Mouse (Mus musculus): ENCODE results near the gene Gm5741. TPM values are rescaled to one million over a fixed set of nuclear protein-coding genes. Genes with fewer than 3 reads are reported as not detected.

The Gm5741 gene
- polyA plus RNA-seq, 1 experiment from 2014 or later: not detected

GRCm38 (mm10) chr8:85036718-85037365 is 30.9 kb downstream of the Gm5741 start, which contains the start of gene Tnpo2:
Gene Tnpo2 (plus strand): TSS chr8:85036915.
- H3K9ac ChIP-seq: peak within 1 kb of the TSS; percentile 93
- H3K36me3 ChIP-seq: peaks cover 38% of the 10 kb centered on the region
- ATAC-seq (ENCODE audit: borderline replicate concordance, extremely low read depth, low FRiP score, low TSS enrichment): peak; percentile 91
- no peaks in the 10 kb centered on the region for H3K27me3 ChIP-seq
- no peaks in the 10 kb centered on the region for H3K9me3 ChIP-seq
- H3K4me1 ChIP-seq: peaks cover 34% of the 10 kb centered on the region
- H3K4me3 ChIP-seq: peak within 1 kb of the TSS; percentile 90
- H3K4me2 ChIP-seq: peak within 1 kb of the TSS; percentile 86
- 1% methylated on average over 59 of the region's 59 CpGs for WGBS
- H3K27ac ChIP-seq: peak within 1 kb of the TSS; percentile 100

GRCm38 (mm10) chr8:85036381-85036717 is 31.4 kb downstream of the Gm5741 start:
- Histone ChIP-seq H3K9me3 (no peaks in the 10 kb centered on the region), H3K9ac (peak overlapping the region; percentile 81), H3K27ac (peak overlapping the region; percentile 100), H3K4me2 (peak overlapping the region; percentile 85), H3K27me3 (no peaks in the 10 kb centered on the region), H3K4me1 (peaks cover 34% of the 10 kb centered on the region), H3K4me3 (peak overlapping the region; percentile 90), H3K36me3 (peaks cover 38% of the 10 kb centered on the region)
- under 1% methylated on average over 9 of the region's 9 CpGs for WGBS
- peak; percentile 32; the same call in 1 of the 2 replicates for ATAC-seq (ENCODE audit: borderline replicate concordance, extremely low read depth, low FRiP score, low TSS enrichment)

- no peaks in the 10 kb centered on the region for H3K27me3 ChIP-seq
- peak overlapping the region; percentile 85 for H3K4me2 ChIP-seq
- peak overlapping the region; percentile 81 for H3K9ac ChIP-seq
- peaks cover 34% of the 10 kb centered on the region for H3K4me1 ChIP-seq
- H3K27ac ChIP-seq: peak overlapping the region; percentile 100
- no peaks in the 10 kb centered on the region for H3K9me3 ChIP-seq
- peak overlapping the region; percentile 90 for H3K4me3 ChIP-seq
- under 1% methylated on average over 15 of the region's 15 CpGs for WGBS
- H3K36me3 ChIP-seq: peaks cover 37% of the 10 kb centered on the region
- ATAC-seq (ENCODE audit: borderline replicate concordance, extremely low read depth, low FRiP score, low TSS enrichment): 0 out of 2 replicates have a peak, but pooled peaks have one; percentile 0
These were observed 32.0 kb downstream of the Gm5741 start for GRCm38 (mm10) chr8:85035728-85036310.

GRCm38 (mm10) chr8:85035165-85035727 is 32.5 kb downstream of the Gm5741 start:
- Histone ChIP-seq H3K4me2 (peak overlapping the region; percentile 85), H3K27ac (peak overlapping the region; percentile 100), H3K9ac (peak overlapping the region; percentile 81), H3K4me1 (peaks cover 34% of the 10 kb centered on the region), H3K4me3 (peak overlapping the region; percentile 90), H3K36me3 (peaks cover 37% of the 10 kb centered on the region), H3K9me3 (no peaks in the 10 kb centered on the region), H3K27me3 (no peaks in the 10 kb centered on the region)
- ATAC-seq (ENCODE audit: borderline replicate concordance, extremely low read depth, low FRiP score, low TSS enrichment): no peak
- WGBS: 5% methylated on average over 12 of the region's 12 CpGs

GRCm38 (mm10) chr8:85034764-85035163 is 33.0 kb downstream of the Gm5741 start:
- Histone ChIP-seq H3K36me3 (peaks cover 38% of the 10 kb centered on the region), H3K9ac (peak overlapping the region; percentile 81; the same call in 1 of the 2 replicates), H3K27me3 (no peaks in the 10 kb centered on the region), H3K27ac (peak overlapping the region; percentile 71; the same call in 1 of the 2 replicates), H3K9me3 (no peaks in the 10 kb centered on the region), H3K4me3 (peak overlapping the region; percentile 90), H3K4me1 (peaks cover 34% of the 10 kb centered on the region), H3K4me2 (peak overlapping the region; percentile 85)
- no peak for ATAC-seq (ENCODE audit: borderline replicate concordance, extremely low read depth, low FRiP score, low TSS enrichment)
- WGBS: under 1% methylated on average over 13 of the region's 13 CpGs

- Histone ChIP-seq H3K9ac (no peak overlapping the region), H3K4me3 (no peak overlapping the region), H3K9me3 (no peaks in the 10 kb centered on the region), H3K27me3 (no peaks in the 10 kb centered on the region), H3K4me1 (peaks cover 32% of the 10 kb centered on the region), H3K36me3 (peaks cover 42% of the 10 kb centered on the region), H3K27ac (peak overlapping the region; percentile 31; the same call in 1 of the 2 replicates), H3K4me2 (peak overlapping the region; percentile 85; the same call in 1 of the 2 replicates)
- 58% methylated on average over 1 of the region's 1 CpGs for WGBS
- no peak for ATAC-seq (ENCODE audit: borderline replicate concordance, extremely low read depth, low FRiP score, low TSS enrichment)
These were observed 33.9 kb downstream of the Gm5741 start for GRCm38 (mm10) chr8:85033867-85034266.

- H3K9ac ChIP-seq: no peak overlapping the region
- no peak overlapping the region for H3K27ac ChIP-seq
- 79% methylated on average over 4 of the region's 4 CpGs for WGBS
- H3K4me3 ChIP-seq: no peak overlapping the region
- no peaks in the 10 kb centered on the region for H3K27me3 ChIP-seq
- no peak for ATAC-seq (ENCODE audit: borderline replicate concordance, extremely low read depth, low FRiP score, low TSS enrichment)
- no peaks in the 10 kb centered on the region for H3K9me3 ChIP-seq
- peaks cover 42% of the 10 kb centered on the region for H3K36me3 ChIP-seq
- H3K4me2 ChIP-seq: no peak overlapping the region
- H3K4me1 ChIP-seq: peaks cover 35% of the 10 kb centered on the region
These were observed 35.0 kb downstream of the Gm5741 start for GRCm38 (mm10) chr8:85032622-85033311.

- no peak for ATAC-seq (ENCODE audit: borderline replicate concordance, extremely low read depth, low FRiP score, low TSS enrichment)
- H3K4me3 ChIP-seq: 0 out of 2 replicates have a peak overlapping the region, but pooled peaks have one; percentile 92
- no peaks in the 10 kb centered on the region for H3K9me3 ChIP-seq
- no peak overlapping the region for H3K27ac ChIP-seq
- peaks cover 35% of the 10 kb centered on the region for H3K4me1 ChIP-seq
- peaks cover 42% of the 10 kb centered on the region for H3K36me3 ChIP-seq
- peak overlapping the region; percentile 99; the same call in 1 of the 2 replicates for H3K9ac ChIP-seq
- H3K27me3 ChIP-seq: no peaks in the 10 kb centered on the region
- peak overlapping the region; percentile 90; the same call in 1 of the 2 replicates for H3K4me2 ChIP-seq
- WGBS: 77% methylated on average over 14 of the region's 14 CpGs
These were observed 38.5 kb downstream of the Gm5741 start for GRCm38 (mm10) chr8:85029271-85029670.

- H3K4me1 ChIP-seq: peaks cover 37% of the 10 kb centered on the region
- ATAC-seq (ENCODE audit: borderline replicate concordance, extremely low read depth, low FRiP score, low TSS enrichment): no peak
- WGBS: 8% methylated on average over 2 of the region's 2 CpGs
- H3K4me3 ChIP-seq: peak overlapping the region; percentile 92
- no peaks in the 10 kb centered on the region for H3K9me3 ChIP-seq
- H3K36me3 ChIP-seq: peaks cover 46% of the 10 kb centered on the region
- H3K27me3 ChIP-seq: no peaks in the 10 kb centered on the region
- H3K4me2 ChIP-seq: peak overlapping the region; percentile 90
- H3K27ac ChIP-seq: no peak overlapping the region
- H3K9ac ChIP-seq: peak overlapping the region; percentile 99
These were observed 39.9 kb downstream of the Gm5741 start for GRCm38 (mm10) chr8:85027922-85028321.

- WGBS: under 1% methylated on average over 13 of the region's 13 CpGs
- Histone ChIP-seq H3K4me1 (peaks cover 37% of the 10 kb centered on the region), H3K36me3 (peaks cover 46% of the 10 kb centered on the region), H3K27me3 (no peaks in the 10 kb centered on the region), H3K9ac (peak overlapping the region; percentile 99), H3K4me3 (peak overlapping the region; percentile 92), H3K27ac (peak overlapping the region; percentile 91), H3K9me3 (no peaks in the 10 kb centered on the region), H3K4me2 (peak overlapping the region; percentile 90)
- ATAC-seq (ENCODE audit: borderline replicate concordance, extremely low read depth, low FRiP score, low TSS enrichment): no peak
These were observed 40.3 kb downstream of the Gm5741 start for GRCm38 (mm10) chr8:85027516-85027855.

- Histone ChIP-seq H3K9me3 (no peaks in the 10 kb centered on the region), H3K4me1 (peaks cover 37% of the 10 kb centered on the region), H3K4me2 (peak within 1 kb of the TSS; percentile 90), H3K36me3 (peaks cover 46% of the 10 kb centered on the region), H3K4me3 (peak within 1 kb of the TSS; percentile 95), H3K27me3 (no peaks in the 10 kb centered on the region), H3K27ac (peak within 1 kb of the TSS; percentile 91), H3K9ac (peak within 1 kb of the TSS; percentile 99)
- WGBS: under 1% methylated on average over 71 of the region's 75 CpGs
- ATAC-seq (ENCODE audit: borderline replicate concordance, extremely low read depth, low FRiP score, low TSS enrichment): peak; percentile 85
These were observed 40.9 kb downstream of the Gm5741 start, which contains the start of gene Trir for GRCm38 (mm10) chr8:85026670-85027515. Gene Trir (plus strand): TSS chr8:85026823.
